21 mouse cellular contexts compared by ENCODE assay signal in the genomic region with DNA sequence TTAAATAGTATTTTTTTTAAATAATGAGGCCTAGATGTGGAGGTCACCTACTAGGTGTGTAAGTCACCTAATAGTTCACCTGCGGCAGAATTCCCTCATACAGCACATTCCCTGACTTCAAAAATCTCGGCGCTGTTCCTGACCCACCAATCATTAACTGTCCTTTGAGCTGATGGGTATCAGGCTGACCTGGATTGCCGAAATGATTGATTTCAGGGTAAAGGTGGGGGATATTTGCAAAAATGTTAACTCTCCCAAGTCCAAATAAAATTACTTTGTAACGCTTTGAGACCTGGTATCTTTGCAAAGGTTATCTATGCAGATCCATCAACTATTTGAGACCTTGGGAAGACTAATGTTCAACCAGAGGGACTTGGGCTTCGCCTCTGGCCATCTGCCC.
DNase-seq lines count a peak whose midpoint lies in the region; ATAC-seq lines count a peak whose summit lies in the region.
"Had no signal": no experiment of that assay in that cellular context is flagged by ENCODE, and none has a peak within 500 bp of the region (broad histone marks: within the 10 kb centered on the region; RNA-seq: fewer than 3 reads in every experiment).

No protein-coding gene starts in this region.

- H3K4me2 ChIP-seq in kidney, embryonic 16.5 days (replicated peaks; ENCODE audit: low read depth, low read length): no peak overlapping the region
- no peak overlapping the region for H3K4me2 ChIP-seq in neural tube, embryonic 15.5 days
- no peak overlapping the region for H3K4me2 ChIP-seq in liver, embryonic 16.5 days (ENCODE audit: low read depth, low read length)
- H3K4me2 ChIP-seq: embryonic facial prominence, embryonic 12.5 days; embryonic facial prominence, embryonic 15.5 days; forebrain, embryonic 15.5 days; heart, embryonic 12.5 days; heart, embryonic 15.5 days; hindbrain, embryonic 14.5 days had no signal

- H3K36me3 ChIP-seq in kidney, embryonic 16.5 days (ENCODE audit: insufficient read depth, low read length): no peaks in the 10 kb centered on the region
- H3K36me3 ChIP-seq in neural tube, embryonic 15.5 days: no peaks in the 10 kb centered on the region
- H3K36me3 ChIP-seq in liver, embryonic 16.5 days (ENCODE audit: control insufficient read depth, insufficient read depth): no peaks in the 10 kb centered on the region
- H3K36me3 ChIP-seq: embryonic facial prominence, embryonic 12.5 days; embryonic facial prominence, embryonic 15.5 days; forebrain, embryonic 15.5 days; heart, embryonic 12.5 days; heart, embryonic 15.5 days had no signal

- no peaks in the 10 kb centered on the region for H3K27me3 ChIP-seq in kidney, embryonic 16.5 days (ENCODE audit: insufficient read depth, low read length)
- no peaks in the 10 kb centered on the region for H3K27me3 ChIP-seq in neural tube, embryonic 15.5 days (replicated peaks)
- no peaks in the 10 kb centered on the region for H3K27me3 ChIP-seq in liver, embryonic 16.5 days (ENCODE audit: control insufficient read depth, insufficient read depth, low read depth, low read length)
- H3K27me3 ChIP-seq: embryonic facial prominence, embryonic 12.5 days; embryonic facial prominence, embryonic 15.5 days; forebrain, embryonic 15.5 days; heart, embryonic 12.5 days; heart, embryonic 15.5 days had no signal

- no peak for ATAC-seq in kidney, embryonic 16.5 days (ENCODE audit: low FRiP score, low TSS enrichment)
- no peak for ATAC-seq in neural tube, embryonic 15.5 days (ENCODE audit: low FRiP score)
- ATAC-seq in liver, embryonic 16.5 days (ENCODE audit: low read depth): peak; percentile 68
- ATAC-seq: CD4-positive, CD25-positive, alpha-beta regulatory T cell, adult 4 months; forebrain, embryonic 15.5 days had no signal

- 66% methylated on average over 6 of the region's 6 CpGs for WGBS in kidney, embryonic 16.5 days
- WGBS in neural tube, embryonic 15.5 days: 94% methylated on average over 6 of the region's 6 CpGs
- WGBS in liver, embryonic 16.5 days (ENCODE audit: insufficient replicate concordance): 64% methylated on average over 6 of the region's 6 CpGs

- peaks cover 9% of the 10 kb centered on the region; the same call in 1 of the 2 replicates for H3K4me1 ChIP-seq in kidney, embryonic 16.5 days (ENCODE audit: insufficient read depth, low read length)
- H3K4me1 ChIP-seq in neural tube, embryonic 15.5 days: no peaks in the 10 kb centered on the region; the same call in 1 of the 2 replicates
- H3K4me1 ChIP-seq in liver, embryonic 16.5 days (ENCODE audit: control insufficient read depth, low read depth, low read length): no peaks in the 10 kb centered on the region; the same call in 1 of the 2 replicates
- H3K4me1 ChIP-seq: embryonic facial prominence, embryonic 12.5 days; embryonic facial prominence, embryonic 15.5 days; forebrain, embryonic 15.5 days had no signal

- no peak overlapping the region for H3K9ac ChIP-seq in kidney, embryonic 16.5 days (replicated peaks; ENCODE audit: low read length)
- no peak overlapping the region for H3K9ac ChIP-seq in neural tube, embryonic 15.5 days (replicated peaks)
- no peak overlapping the region for H3K9ac ChIP-seq in liver, embryonic 16.5 days (ENCODE audit: low read depth, low read length)
- H3K9ac ChIP-seq: embryonic facial prominence, embryonic 12.5 days; embryonic facial prominence, embryonic 15.5 days; forebrain, embryonic 15.5 days; heart, embryonic 12.5 days; heart, embryonic 15.5 days; hindbrain, embryonic 14.5 days had no signal

- H3K9me3 ChIP-seq in kidney, embryonic 16.5 days (ENCODE audit: low read length): no peaks in the 10 kb centered on the region
- no peaks in the 10 kb centered on the region for H3K9me3 ChIP-seq in neural tube, embryonic 15.5 days (replicated peaks)
- H3K9me3 ChIP-seq in liver, embryonic 16.5 days (replicated peaks; ENCODE audit: control insufficient read depth, low read length): no peaks in the 10 kb centered on the region
- H3K9me3 ChIP-seq: embryonic facial prominence, embryonic 12.5 days; embryonic facial prominence, embryonic 15.5 days; forebrain, embryonic 15.5 days; heart, embryonic 12.5 days; heart, embryonic 15.5 days had no signal

- no peak for DNase-seq in kidney, adult 11 months
- DNase-seq in neural tube, embryonic 10.5 days (ENCODE audit: extremely low spot score, low spot score): no peak
- DNase-seq in yolk sac, embryonic 10.5 days (ENCODE audit: low spot score): peak; percentile 79
- DNase-seq in frontal cortex, postnatal 10 days (ENCODE audit: low spot score in 2 of 2): no peak
- no peak for DNase-seq in heart, postnatal 4 days
- DNase-seq: cerebellum, adult 11 months; cerebellum, adult 2 months; cerebellum, adult 9-11 months; cerebellum, postnatal 25 days; heart, postnatal 10 days; heart, postnatal 36 days had no signal

- H3K4me3 ChIP-seq in kidney, embryonic 16.5 days (ENCODE audit: low read length): no peak overlapping the region
- H3K4me3 ChIP-seq in neural tube, embryonic 15.5 days (replicated peaks): no peak overlapping the region
- no peak overlapping the region for H3K4me3 ChIP-seq in liver, embryonic 16.5 days (ENCODE audit: low read depth, low read length)
- H3K4me3 ChIP-seq: embryonic facial prominence, embryonic 12.5 days; embryonic facial prominence, embryonic 15.5 days; forebrain, embryonic 15.5 days; heart, embryonic 12.5 days; heart, embryonic 15.5 days had no signal

- peak overlapping the region; percentile 15; the same call in 1 of the 2 replicates for H3K27ac ChIP-seq in kidney, embryonic 16.5 days (ENCODE audit: low read length)
- peak overlapping the region; percentile 37; the same call in 1 of the 2 replicates for H3K27ac ChIP-seq in neural tube, embryonic 15.5 days (replicated peaks)
- no peak overlapping the region for H3K27ac ChIP-seq in liver, embryonic 16.5 days (ENCODE audit: low read length)
- H3K27ac ChIP-seq: embryonic facial prominence, embryonic 12.5 days; embryonic facial prominence, embryonic 15.5 days; forebrain, embryonic 15.5 days; heart, embryonic 15.5 days had no signal
